Mouse (Mus musculus): ENCODE results near the gene Gcdh.

Gene Gcdh

GRCm38 (mm10) chr8:84871376-84872308 is 22.1 kb downstream of the Gcdh start, which contains the start of gene Syce2:
Syce2 (plus strand) TSS chr8:84872111.
- peak; percentile 84 for DNase-seq

- DNase-seq = peak; percentile 95
Observed at GRCm38 (mm10) chr8:84856864-84857441, 36.8 kb downstream of the Gcdh start, which contains the start of gene Farsa. Farsa (plus strand) TSS chr8:84856989.

GRCm38 (mm10) chr8:84856434-84856833 is 37.3 kb downstream of the Gcdh start:
- DNase-seq = no peak

DNA sequence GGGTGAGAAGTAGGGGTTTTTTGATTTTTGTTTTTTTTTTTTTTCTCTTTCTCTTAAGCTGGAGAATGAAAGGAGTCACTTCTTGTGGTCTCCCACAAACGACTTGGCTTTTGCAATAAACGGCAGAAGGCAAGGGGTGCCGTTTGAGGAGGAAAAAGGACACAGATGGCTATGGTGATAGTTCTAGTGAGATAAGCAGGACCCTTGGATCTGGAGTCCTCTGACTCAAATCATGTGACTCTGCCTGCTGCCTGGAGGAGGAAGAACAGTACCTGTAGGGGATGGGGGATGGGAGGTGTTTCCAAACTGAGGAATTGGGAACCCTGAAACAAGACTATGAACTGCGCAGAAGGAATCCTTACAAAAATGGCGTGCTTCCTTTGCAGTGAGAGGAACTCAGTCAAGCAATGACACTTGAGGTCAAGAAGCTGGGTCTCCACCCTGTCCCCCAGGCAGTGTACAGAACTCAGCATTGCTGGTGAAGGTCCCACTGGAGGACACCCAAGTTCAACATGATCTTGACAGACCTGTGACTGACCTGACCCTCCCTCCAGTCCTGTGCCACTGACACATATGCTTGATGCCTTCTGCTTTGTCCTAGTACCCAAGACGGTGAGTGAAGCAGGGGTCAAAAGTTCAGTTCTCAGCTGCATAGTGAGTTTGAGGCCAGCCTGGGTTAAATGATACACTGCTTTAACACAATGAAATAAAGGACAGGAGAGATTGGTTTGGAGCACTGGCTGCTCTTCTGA is 45.9 kb downstream of the Gcdh start:
- DNase-seq = no peak

DNA sequence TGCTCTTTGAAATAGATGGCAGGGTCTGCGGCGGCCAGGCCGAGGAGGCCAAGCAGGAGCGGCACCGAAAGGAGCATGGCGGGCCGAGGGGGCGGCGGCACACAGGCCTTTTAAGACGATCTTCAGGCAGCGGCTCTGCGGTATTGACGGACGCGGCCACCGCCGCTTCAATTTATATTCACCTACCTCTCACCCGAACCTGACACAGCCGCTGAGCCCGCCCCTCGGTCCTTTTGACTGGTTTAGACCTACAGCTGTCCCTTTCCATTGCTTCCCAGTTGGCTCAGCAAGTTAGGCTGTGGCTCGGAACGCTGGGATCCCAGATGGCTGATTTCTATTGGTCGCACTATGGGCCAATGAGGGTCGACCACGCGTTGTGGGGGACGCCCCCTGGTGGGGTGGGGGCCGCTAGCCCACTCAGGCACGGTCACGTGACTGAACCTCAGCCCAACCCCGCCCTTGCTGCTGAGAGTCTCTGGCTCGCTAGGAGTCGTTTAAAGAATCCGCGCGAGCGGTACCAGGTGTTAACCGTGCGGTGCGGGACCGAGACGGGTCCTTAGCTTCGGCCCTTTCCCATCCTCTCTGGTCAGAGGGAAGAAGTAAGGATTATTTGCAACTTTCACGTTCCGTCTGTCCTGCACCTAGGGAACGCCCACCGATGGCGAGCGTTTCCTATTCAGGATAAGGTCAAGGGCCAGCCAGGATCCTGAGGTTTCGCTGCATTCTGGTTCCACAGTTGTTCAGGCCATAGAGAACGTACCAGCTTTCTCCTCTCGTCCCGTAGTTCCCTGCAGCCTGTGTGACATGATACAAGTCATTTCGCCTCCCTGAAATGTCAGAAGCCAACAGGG is 46.8 kb downstream of the Gcdh start, which contains the start of gene Calr:
Gene Calr (minus strand): TSS at position 213 of the 851 bp plus-strand sequence.
- peak; percentile 99 for DNase-seq

- DNase-seq = peak; percentile 21
Observed at GRCm38 (mm10) chr8:84846094-84846721, 47.5 kb downstream of the Gcdh start.

DNA sequence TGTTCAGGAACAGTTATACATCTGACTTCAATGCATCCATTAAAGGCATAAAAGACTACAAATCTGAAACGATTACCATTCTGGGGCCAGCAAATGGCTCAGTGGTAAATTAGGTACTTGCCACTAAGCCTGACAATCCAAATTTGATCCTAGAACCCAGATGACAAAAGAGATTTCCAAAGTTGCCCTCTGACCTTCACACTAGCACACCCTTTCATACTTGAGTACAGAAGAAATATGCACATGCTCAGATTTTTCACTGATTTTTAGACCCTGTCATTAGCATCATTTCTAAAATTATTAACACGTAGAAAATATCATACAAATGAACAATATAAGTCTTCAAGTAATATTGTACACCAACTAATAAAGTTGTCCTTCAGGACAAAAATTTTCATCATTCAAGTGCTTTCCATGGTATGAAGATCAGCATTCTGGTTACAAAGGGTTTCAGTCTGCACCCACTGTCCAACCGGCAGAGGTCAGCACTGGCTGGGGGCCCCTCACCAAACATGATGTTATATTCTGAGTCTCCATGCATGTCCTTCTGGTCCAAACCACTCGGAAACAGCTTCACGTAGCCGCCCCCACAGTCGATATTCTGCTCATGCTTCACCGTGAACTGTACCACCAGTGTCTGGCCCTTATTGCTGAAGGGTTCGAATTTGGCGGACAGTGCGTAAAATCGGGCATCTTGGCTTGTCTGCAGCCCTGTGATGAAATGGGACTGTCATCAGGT is 48.2 kb downstream of the Gcdh start:
- DNase-seq = peak; percentile 38

- DNase-seq = no peak
Observed at GRCm38 (mm10) chr8:84844397-84845070, 49.2 kb downstream of the Gcdh start.

GRCm38 (mm10) chr8:84841514-84841913 is 52.2 kb downstream of the Gcdh start:
- DNase-seq = no peak

GRCm38 (mm10) chr8:84840248-84840999 is 53.3 kb downstream of the Gcdh start, which contains the start of gene Rad23a:
Rad23a (minus strand) TSS chr8:84840665.
- peak; percentile 89 for DNase-seq

DNA sequence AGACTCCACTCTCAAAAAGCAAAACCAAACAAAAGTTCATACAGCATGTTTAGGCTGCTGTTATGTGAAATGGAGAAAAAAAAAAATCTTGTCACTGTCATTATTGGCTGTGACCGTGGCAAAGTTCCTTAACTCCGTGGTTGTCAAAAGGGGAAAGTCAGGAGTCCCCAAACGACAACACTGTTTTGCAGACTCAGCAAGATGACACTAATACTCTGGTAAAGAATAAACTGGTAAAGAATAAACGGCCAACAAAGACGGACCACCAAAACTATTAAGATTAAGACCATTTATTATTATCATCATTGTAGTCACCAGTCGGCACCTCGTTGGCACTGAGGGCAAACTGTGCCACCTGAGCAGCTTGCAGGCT is 53.9 kb downstream of the Gcdh start:
- no peak for DNase-seq

- no peak for DNase-seq
Observed at GRCm38 (mm10) chr8:84839411-84839810, 54.3 kb downstream of the Gcdh start.

DNA sequence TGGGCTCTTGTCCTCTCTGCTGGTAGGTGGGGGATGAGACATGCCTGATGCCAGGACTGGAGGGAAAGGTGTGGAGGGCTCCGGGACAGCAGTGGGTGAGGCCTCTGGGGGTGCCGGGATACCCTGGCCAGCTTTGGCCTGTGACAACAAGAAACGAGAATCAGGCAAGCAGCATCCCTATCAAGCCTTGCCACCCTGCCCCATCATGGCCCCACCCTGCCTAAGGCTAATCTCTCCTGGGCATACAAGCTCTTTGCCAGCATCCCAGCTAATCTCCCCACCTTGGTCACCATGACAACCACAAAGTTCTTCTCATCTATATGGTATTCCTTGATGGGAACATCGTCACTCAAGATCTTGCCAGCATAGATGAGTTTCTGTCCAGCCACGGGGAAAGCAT is 55.2 kb downstream of the Gcdh start:
- no peak for DNase-seq

DNA sequence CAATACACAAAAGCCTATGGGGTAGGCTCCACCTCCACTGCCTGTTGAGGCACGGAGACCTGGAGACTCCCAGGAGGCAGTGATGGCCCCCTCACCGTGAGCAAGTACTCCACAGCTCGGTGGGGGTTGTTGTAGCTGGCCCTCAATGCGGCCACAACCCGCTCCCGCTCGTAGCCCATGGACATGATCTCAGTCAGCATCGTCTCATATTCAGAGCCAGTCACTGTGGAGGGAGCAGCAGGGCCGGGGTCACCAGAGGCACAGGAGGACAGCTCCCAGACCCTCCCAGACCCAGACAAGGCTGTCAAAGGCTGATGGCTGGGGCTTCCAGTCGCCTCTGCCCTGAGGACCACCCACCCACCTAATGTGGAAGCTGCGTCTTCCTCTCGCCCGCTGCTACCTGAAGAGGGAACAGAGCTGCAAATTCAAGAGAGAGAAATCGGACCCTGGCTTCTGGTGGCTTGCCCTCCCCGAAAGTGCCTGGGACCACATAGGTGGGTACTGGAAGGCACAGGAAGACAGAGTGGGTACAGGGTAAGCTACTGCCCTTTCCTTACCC is 55.7 kb downstream of the Gcdh start:
- no peak for DNase-seq

DNA sequence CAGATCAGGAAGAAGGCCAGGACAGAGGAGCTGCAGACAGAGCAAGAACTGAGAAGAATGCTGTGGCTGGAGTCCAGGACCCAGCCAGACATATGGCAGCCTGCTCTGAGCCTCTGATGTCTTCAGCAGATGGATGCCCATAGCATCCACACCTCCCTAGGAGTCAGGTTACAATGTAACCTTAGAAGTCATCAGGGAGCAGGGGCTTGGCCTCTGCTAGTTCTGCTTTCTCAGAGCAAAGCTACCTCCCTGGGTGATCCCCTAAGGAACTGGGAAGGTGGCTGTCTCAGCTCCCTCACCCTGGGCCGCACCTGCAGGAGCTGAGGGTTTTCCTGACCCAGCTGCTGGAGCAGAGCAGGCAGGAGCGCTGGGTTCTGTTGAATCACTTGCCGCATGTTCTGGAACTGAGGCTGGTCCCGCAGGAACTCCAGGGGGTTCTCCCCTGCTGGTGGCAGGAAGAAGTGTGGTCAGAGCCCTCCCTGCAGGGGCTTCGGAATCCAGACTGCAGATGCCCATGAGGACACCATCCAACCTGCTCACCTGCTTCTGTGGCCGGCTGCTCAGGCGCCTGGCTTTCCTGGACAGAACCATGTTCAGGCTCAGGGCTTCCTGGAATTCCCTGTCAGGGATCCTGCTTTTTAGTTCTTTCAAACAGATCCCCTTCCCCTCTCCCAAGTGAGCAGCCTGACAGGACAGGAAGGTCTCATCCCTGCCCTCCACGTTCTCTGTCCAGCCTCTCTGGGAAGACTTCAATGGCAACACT is 56.4 kb downstream of the Gcdh start:
- DNase-seq = no peak
